Mouse (Mus musculus): Measurements from ENCODE around the gene Zfp455. TPM values are rescaled to one million over a fixed set of nuclear protein-coding genes. Genes with fewer than 3 reads are reported as not detected.

The Zfp455 gene
- total and polyA plus RNA-seq, 3 experiments = 0.33 to 1.1 (median 0.66) TPM

DNA sequence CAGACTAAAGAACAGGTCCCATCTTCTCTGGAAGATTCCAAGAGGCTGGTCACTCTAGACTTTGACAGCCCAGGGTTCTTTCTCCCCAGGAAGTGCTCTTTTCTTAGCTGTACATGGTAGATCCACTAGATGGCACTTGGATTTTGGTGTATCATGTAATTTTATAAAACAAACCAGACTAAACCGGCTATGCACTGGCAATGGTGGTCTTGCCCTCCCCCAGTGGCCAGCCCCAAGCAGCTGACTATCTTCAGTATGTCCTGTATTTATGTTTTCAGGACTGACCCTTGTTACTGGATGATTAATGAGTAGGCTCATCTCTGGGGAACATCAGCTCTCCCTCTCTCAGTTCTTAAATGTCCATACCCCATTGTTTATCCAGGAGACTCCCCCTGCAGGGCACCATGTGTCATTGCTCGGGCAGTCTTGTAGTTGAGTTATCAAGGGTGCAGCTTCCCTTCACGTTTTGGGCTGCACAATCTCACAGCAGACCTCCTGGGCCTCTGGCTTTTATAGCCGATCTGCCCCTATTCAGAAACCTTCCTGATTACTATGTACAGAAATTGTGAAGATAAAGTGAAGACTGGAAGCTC, 19.8 kb downstream of the Zfp455 start:
- Histone ChIP-seq H3K4me3 (no peak overlapping the region), H3K27ac (no peak overlapping the region), H3K4me1 (ENCODE audit: control insufficient read depth, insufficient read depth, low read length) (no peaks in the 10 kb centered on the region), H3K9ac (ENCODE audit: low read depth, low read length) (no peak overlapping the region), H3K79me2 (replicated peaks; ENCODE audit: control insufficient read depth, insufficient read depth, low read length) (no peaks in the 10 kb centered on the region), H3K36me3 (ENCODE audit: control insufficient read depth, insufficient read depth, low read length) (no peaks in the 10 kb centered on the region), H3K27me3 (ENCODE audit: control insufficient read depth, insufficient read depth, low read length) (no peaks in the 10 kb centered on the region)
- TF ChIP-seq CTCF (IDR thresholded peaks at IDR 0.05) = peak; percentile 22
- TF ChIP-seq EP300 (IDR thresholded peaks at IDR 0.05; ENCODE audit: insufficient read depth, low read depth, low read length) = no peak
- no peak for DNase-seq
- WGBS = 53% methylated on average over 4 of the region's 4 CpGs
- intact Hi-C loops (cut with DNase I) = no loop called here

Other genes with a start within 250 kb of the Zfp455 start
- gene Zfp712, start 133.3 kb upstream of the Zfp455 start, total RNA-seq (2021) = 1 to 10 TPM; 1.5 to 1.6 TPM
- 0.23 and 0.70 TPM in 2 replicates for gene Zfp712, start 133.3 kb upstream of the Zfp455 start, polyA plus RNA-seq (2012; rRNA removed)
- 1 to 10 TPM; 1.1 to 1.2 TPM for gene Zfp708, start 96.5 kb upstream of the Zfp455 start, total RNA-seq (2021)
- 0.10 and 1.1 TPM in 2 replicates for gene Zfp708, start 96.5 kb upstream of the Zfp455 start, polyA plus RNA-seq (2012; rRNA removed)
- 1 to 10 TPM; 3.5 to 4.0 TPM for gene Gm28557, start 85.9 kb upstream of the Zfp455 start, total RNA-seq (2021)
- gene Gm28557, start 85.9 kb upstream of the Zfp455 start, polyA plus RNA-seq (2012; rRNA removed) = 1.2 and 2.0 TPM in 2 replicates
- 1 to 10 TPM in 1 of 2 experiments, under 1 TPM in 1; 0.70 to 1.1 TPM for gene Rslcan18, start 78.2 kb upstream of the Zfp455 start, total RNA-seq (2021)
- 0.29 and 0.70 TPM in 2 replicates for gene Rslcan18, start 78.2 kb upstream of the Zfp455 start, polyA plus RNA-seq (2012; rRNA removed)
- 1 to 10 TPM; 4.0 to 8.2 TPM for gene Zfp759, start 72.8 kb upstream of the Zfp455 start, total RNA-seq (2021)
- 0.59 and 1.5 TPM in 2 replicates for gene Zfp759, start 72.8 kb upstream of the Zfp455 start, polyA plus RNA-seq (2012; rRNA removed)
- 1 to 10 TPM; 3.0 to 3.4 TPM for gene Rsl1, start 21.3 kb upstream of the Zfp455 start, total RNA-seq (2021)
- 1.5 and 2.5 TPM in 2 replicates for gene Rsl1, start 21.3 kb upstream of the Zfp455 start, polyA plus RNA-seq (2012; rRNA removed)
- 1 to 10 TPM; 1.5 to 2.3 TPM for gene Zfp458, start 84.0 kb downstream of the Zfp455 start, total RNA-seq (2021)
- 0.25 and 0.67 TPM in 2 replicates for gene Zfp458, start 84.0 kb downstream of the Zfp455 start, polyA plus RNA-seq (2012; rRNA removed)
- gene Zfp457, start 112.0 kb downstream of the Zfp455 start, total RNA-seq (2021) = 1 to 10 TPM; 2.8 to 3.2 TPM
- gene Zfp457, start 112.0 kb downstream of the Zfp455 start, polyA plus RNA-seq (2012; rRNA removed) = 1.0 and 2.6 TPM in 2 replicates
- gene Zfp595, start 138.1 kb downstream of the Zfp455 start, total RNA-seq (2021) = 1 to 10 TPM; 2.2 to 2.3 TPM
- 0.66 and 1.1 TPM in 2 replicates for gene Zfp595, start 138.1 kb downstream of the Zfp455 start, polyA plus RNA-seq (2012; rRNA removed)
- 1 to 10 TPM in 1 of 2 experiments, under 1 TPM in 1; 0.89 to 1.6 TPM for gene Gm28044, start 166.0 kb downstream of the Zfp455 start, total RNA-seq (2021)
- 1.1 TPM in 1 of 2 replicates, not detected in the other for gene Gm28044, start 166.0 kb downstream of the Zfp455 start, polyA plus RNA-seq (2012; rRNA removed)
- gene Zfp953, start 166.1 kb downstream of the Zfp455 start, total RNA-seq (2021) = 1 to 10 TPM in 1 of 2 experiments, under 1 TPM in 1; 0.86 to 1.0 TPM
- 0.25 and 0.59 TPM in 2 replicates for gene Zfp953, start 166.1 kb downstream of the Zfp455 start, polyA plus RNA-seq (2012; rRNA removed)
- 1 to 10 TPM; 1.4 to 1.7 TPM for gene Gm28041, start 181.2 kb downstream of the Zfp455 start, total RNA-seq (2021)
- 0.56 TPM in 1 of 2 replicates, not detected in the other for gene Gm28041, start 181.2 kb downstream of the Zfp455 start, polyA plus RNA-seq (2012; rRNA removed)
- 1 to 10 TPM in 1 of 2 experiments, under 1 TPM in 1; 0.57 to 1.1 TPM for gene Zfp456, start 181.3 kb downstream of the Zfp455 start, total RNA-seq (2021)
- 0.12 and 0.47 TPM in 2 replicates for gene Zfp456, start 181.3 kb downstream of the Zfp455 start, polyA plus RNA-seq (2012; rRNA removed)
- gene Zfp429, start 205.3 kb downstream of the Zfp455 start, total RNA-seq (2021) = 1 to 10 TPM; 1.4 to 2.1 TPM
- gene Zfp429, start 205.3 kb downstream of the Zfp455 start, polyA plus RNA-seq (2012; rRNA removed) = 0.66 and 3.4 TPM in 2 replicates
- gene Zfp459, start 226.9 kb downstream of the Zfp455 start, total RNA-seq (2021) = under 1 TPM; 0.13 to 0.52 TPM
- gene Zfp459, start 226.9 kb downstream of the Zfp455 start, polyA plus RNA-seq (2012; rRNA removed) = 0.12 and 0.14 TPM in 2 replicates

Measured in heart, adult 2 months (tissue).